Mouse (Mus musculus) heart, embryonic 11.5 days (tissue): Measurements from ENCODE around the gene Pnp. TPM values are rescaled to one million over a fixed set of nuclear protein-coding genes. Genes with fewer than 3 reads are reported as not detected.

Source experiments
- ATAC-seq: fragments of 200-750 bp; cut with Nextera tagmentation; replicated peaks from 2 replicates; pipeline ENCODE4 v1.8.0; 2017; ENCODE audit warnings: moderate library complexity; ENCODE audit not compliant: insufficient number of reproducible peaks, low FRiP score, low TSS enrichment
- H3K27ac ChIP-seq: fragments of 300-500 bp; sonication (generic); 2 replicates; pipeline ENCODE4 v1.5.1; 2014; ENCODE audit warnings: mild to moderate bottlenecking, low read depth, low read length
- H3K27me3 ChIP-seq: fragments of 300-500 bp; sonication (generic); 2 replicates; pipeline ENCODE4 v1.6.1; 2014; ENCODE audit warnings: mild to moderate bottlenecking, low read length, mixed read lengths; ENCODE audit not compliant: control insufficient read depth, insufficient read depth
- H3K36me3 ChIP-seq: fragments of 300-500 bp; sonication (generic); 2 replicates; pipeline ENCODE4 v1.6.1; 2014; ENCODE audit warnings: mild to moderate bottlenecking, low read length, moderate library complexity, mixed read lengths; ENCODE audit not compliant: control insufficient read depth, insufficient read depth
- H3K4me1 ChIP-seq: fragments of 300-500 bp; sonication (generic); 2 replicates; pipeline ENCODE4 v1.6.1; 2014; ENCODE audit warnings: low read length; ENCODE audit not compliant: control insufficient read depth, insufficient read depth
- H3K4me2 ChIP-seq: fragments of 300-500 bp; sonication (generic); 2 replicates; pipeline ENCODE4 v1.6.1; 2014; ENCODE audit warnings: mild to moderate bottlenecking, moderate library complexity
- H3K4me3 ChIP-seq: fragments of 300-500 bp; sonication (generic); 2 replicates; pipeline ENCODE4 v1.5.1; 2014; ENCODE audit warnings: low read depth, low read length
- H3K9ac ChIP-seq: fragments of 300-500 bp; sonication (generic); 2 replicates; pipeline ENCODE4 v1.6.1; 2014; ENCODE audit warnings: mild to moderate bottlenecking, low read depth, low read length, moderate library complexity
- H3K9me3 ChIP-seq: fragments of 300-500 bp; sonication (generic); replicated peaks from 2 replicates; pipeline ENCODE4 v1.6.1; 2016; ENCODE audit warnings: low read length; ENCODE audit not compliant: control insufficient read depth
- WGBS: fragments of 180-500 bp; shearing (Covaris S2); extraction: QIAGEN DNeasy Blood & Tissue Kit; methylation state at CpG from one replicate; pipeline ENCODE4 v1.1.7; 2014; ENCODE audit not compliant: insufficient replicate concordance; 5-methylcytosine and 5-hydroxymethylcytosine counted together
- polyA plus RNA-seq: library from polyadenylated mRNA; unstranded; fragments of >200 nt; fragmentation: Nextera tagmentation; extraction: Ambion mirVana; gene quantifications from 2 replicates; pipeline ENCODE4 v1.2.1, GENCODE M21; 2014

Pnp gene
- polyA plus RNA-seq, 1 experiment from 2014 or later, result 46.6 TPM

DNA sequence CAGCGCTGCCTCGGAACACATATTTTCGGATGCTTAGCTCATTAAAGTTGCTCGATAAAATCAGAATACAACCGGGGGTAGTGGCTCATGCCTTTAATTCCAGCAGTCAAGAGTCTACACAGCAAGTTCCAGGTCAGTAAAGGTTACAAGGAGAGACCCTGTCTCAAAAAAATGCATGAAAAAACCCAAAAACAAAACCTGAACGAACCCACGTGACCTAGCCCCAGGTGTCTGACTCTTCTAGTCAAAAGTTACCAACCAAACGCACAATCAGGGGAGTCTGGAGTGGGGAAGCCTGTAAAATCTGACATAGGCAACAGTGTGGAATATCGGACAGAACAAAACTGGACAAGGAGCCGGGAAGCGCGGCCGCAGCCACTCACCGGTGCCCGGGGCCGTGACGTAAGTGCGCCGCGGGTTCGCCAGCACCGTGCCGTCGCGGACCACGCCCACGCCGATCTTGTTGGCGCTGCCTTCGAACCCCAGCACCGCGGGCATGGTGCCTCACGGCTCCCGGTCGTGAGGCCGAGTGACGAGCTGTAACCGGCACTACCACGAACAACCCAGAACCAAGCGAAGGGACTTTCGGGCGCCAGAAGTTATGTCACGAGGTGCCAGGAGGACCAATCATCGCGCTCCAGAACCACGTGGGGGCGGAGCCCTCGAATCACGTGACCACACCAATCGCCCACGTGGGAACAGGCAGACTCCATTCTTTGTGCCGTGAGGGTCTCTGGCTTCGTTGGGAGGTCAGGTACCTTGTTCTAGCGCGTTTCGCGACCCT is 6.4 kb upstream of the Pnp start, which contains the start of the genes Osgep and Apex1:
Osgep (minus strand) TSS at position 613 of the 784 bp plus-strand sequence.
Apex1 (plus strand) TSS at position 688 of the 784 bp plus-strand sequence.
- H3K4me1 ChIP-seq, result no peaks in the 10 kb centered on the region; the same call in none of the 2 replicates
- peaks cover 27% of the 10 kb centered on the region for H3K36me3 ChIP-seq
- no peaks in the 10 kb centered on the region for H3K9me3 ChIP-seq
- ATAC-seq, result peak; percentile 95
- H3K9ac ChIP-seq, result peak within 1 kb of the TSS; percentile 93
- peak within 1 kb of the TSS; percentile 93 for H3K27ac ChIP-seq
- no peaks in the 10 kb centered on the region for H3K27me3 ChIP-seq
- WGBS, result under 1% methylated on average over 57 of the region's 57 CpGs
- peak within 1 kb of the TSS; percentile 80 for H3K4me2 ChIP-seq
- peak within 1 kb of the TSS; percentile 89 for H3K4me3 ChIP-seq

DNA sequence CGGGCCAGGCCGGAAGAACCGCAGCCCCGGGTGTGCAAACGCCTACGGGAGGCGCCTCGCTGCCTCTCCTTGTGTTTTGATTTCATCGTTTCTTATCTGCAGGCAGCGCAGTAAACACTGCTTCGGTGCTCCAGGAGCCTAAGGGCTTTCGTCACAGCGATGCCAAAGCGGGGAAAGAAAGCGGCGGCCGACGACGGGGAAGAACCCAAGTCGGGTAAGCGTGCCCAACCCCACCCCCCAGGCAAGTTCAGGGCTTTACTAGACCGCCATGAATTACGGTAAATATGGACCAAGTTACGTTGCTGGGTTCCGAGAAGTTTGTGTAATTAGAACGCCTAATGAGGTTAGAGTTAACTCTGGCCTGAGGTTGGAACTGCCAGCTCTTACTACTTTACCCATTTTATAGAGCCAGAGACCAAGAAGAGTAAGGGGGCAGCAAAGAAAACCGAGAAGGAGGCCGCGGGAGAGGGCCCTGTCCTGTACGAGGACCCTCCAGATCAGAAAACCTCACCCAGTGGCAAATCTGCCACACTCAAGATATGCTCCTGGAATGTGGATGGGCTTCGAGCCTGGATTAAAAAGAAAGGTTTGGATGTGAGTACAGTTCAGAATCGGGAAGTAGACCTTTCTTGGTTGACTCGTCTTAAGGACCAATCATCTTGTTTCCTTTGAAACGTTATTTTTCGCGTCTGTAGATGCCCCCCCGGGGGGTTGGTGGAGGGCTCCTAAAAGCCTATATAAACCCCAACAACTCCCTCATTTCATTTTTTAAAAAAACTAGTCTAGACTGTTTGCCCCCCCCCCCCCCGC is 5.6 kb upstream of the Pnp start:
- H3K27ac ChIP-seq, result peak overlapping the region; percentile 93
- no peaks in the 10 kb centered on the region for H3K9me3 ChIP-seq
- peak overlapping the region; percentile 80 for H3K4me2 ChIP-seq
- no peaks in the 10 kb centered on the region for H3K27me3 ChIP-seq
- WGBS, result 2% methylated on average over 38 of the region's 38 CpGs
- peak; percentile 40; the same call in 1 of the 2 replicates for ATAC-seq
- peak overlapping the region; percentile 93 for H3K9ac ChIP-seq
- H3K4me1 ChIP-seq, result peaks cover 7% of the 10 kb centered on the region
- H3K36me3 ChIP-seq, result peaks cover 24% of the 10 kb centered on the region
- H3K4me3 ChIP-seq, result peak overlapping the region; percentile 89

- H3K27me3 ChIP-seq, result no peaks in the 10 kb centered on the region
Observed at GRCm38 (mm10) chr14:50927366-50927765, 3.5 kb upstream of the Pnp start.

DNA sequence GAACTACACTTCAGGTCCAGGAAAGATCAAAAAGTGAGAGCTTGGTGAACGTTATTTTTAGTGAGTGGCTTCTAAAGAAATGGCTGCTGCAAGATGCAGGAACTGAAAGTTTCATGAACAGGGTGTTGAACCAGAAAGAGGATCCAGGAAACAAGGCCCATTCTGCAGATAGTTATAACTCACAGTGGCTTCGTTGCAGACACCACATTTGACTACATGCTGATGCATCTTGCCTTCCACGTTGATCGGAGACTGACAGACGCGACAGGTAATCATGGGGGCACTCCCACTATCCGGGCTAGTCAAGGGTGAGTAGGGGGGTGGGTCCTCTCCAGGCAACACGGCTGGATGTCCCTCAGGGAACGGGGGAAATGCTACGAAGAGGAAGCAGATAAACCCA is 931 bp upstream of the Pnp start:
- Histone ChIP-seq H3K9ac (peak overlapping the region; percentile 97), H3K27ac (peak overlapping the region; percentile 80), H3K27me3 (no peaks in the 10 kb centered on the region), H3K4me3 (peak overlapping the region; percentile 97), H3K4me2 (peak overlapping the region; percentile 87), H3K9me3 (no peaks in the 10 kb centered on the region), H3K4me1 (peaks cover 7% of the 10 kb centered on the region), H3K36me3 (peaks cover 24% of the 10 kb centered on the region)
- 18% methylated on average over 10 of the region's 10 CpGs for WGBS
- no peak for ATAC-seq

More at GRCm38 (mm10) chr14:50927366-50927765, 3.5 kb upstream of the Pnp start:
- Histone ChIP-seq H3K9ac (no peak overlapping the region), H3K27ac (no peak overlapping the region), H3K4me2 (no peak overlapping the region), H3K36me3 (peaks cover 24% of the 10 kb centered on the region), H3K9me3 (no peaks in the 10 kb centered on the region), H3K4me1 (peaks cover 7% of the 10 kb centered on the region), H3K4me3 (no peak overlapping the region)
- no peak for ATAC-seq
- 82% methylated on average over 3 of the region's 3 CpGs for WGBS

- 0% methylated on average over 38 of the region's 38 CpGs for WGBS
Observed at GRCm38 (mm10) chr14:50930377-50930753, 517 bp upstream of the Pnp start.

GRCm38 (mm10) chr14:50931493-50932020 is 675 bp downstream of the Pnp start:
- Histone ChIP-seq H3K4me1 (peaks cover 7% of the 10 kb centered on the region), H3K4me2 (peak overlapping the region; percentile 87), H3K9me3 (no peaks in the 10 kb centered on the region), H3K9ac (peak overlapping the region; percentile 79), H3K27ac (peak overlapping the region; percentile 89), H3K36me3 (peaks cover 18% of the 10 kb centered on the region), H3K4me3 (peak overlapping the region; percentile 97), H3K27me3 (no peaks in the 10 kb centered on the region)
- 13% methylated on average over 12 of the region's 12 CpGs for WGBS
- no peak for ATAC-seq

More at GRCm38 (mm10) chr14:50930377-50930753, 517 bp upstream of the Pnp start:
- Histone ChIP-seq H3K4me2 (peak overlapping the region; percentile 87), H3K27ac (peak overlapping the region; percentile 80), H3K9ac (peak overlapping the region; percentile 97), H3K4me1 (peaks cover 7% of the 10 kb centered on the region), H3K36me3 (peaks cover 24% of the 10 kb centered on the region), H3K4me3 (peak overlapping the region; percentile 97), H3K27me3 (no peaks in the 10 kb centered on the region), H3K9me3 (no peaks in the 10 kb centered on the region)
- ATAC-seq, result peak; percentile 53

- 62% methylated on average over 1 of the region's 1 CpGs for WGBS
- H3K36me3 ChIP-seq, result no peaks in the 10 kb centered on the region
Observed at GRCm38 (mm10) chr14:50936649-50937048, 5.8 kb downstream of the Pnp start.

GRCm38 (mm10) chr14:50938119-50938908 is 7.4 kb downstream of the Pnp start:
- Histone ChIP-seq H3K4me3 (no peak overlapping the region), H3K27ac (no peak overlapping the region), H3K4me2 (no peak overlapping the region), H3K27me3 (no peaks in the 10 kb centered on the region), H3K4me1 (no peaks in the 10 kb centered on the region), H3K36me3 (no peaks in the 10 kb centered on the region), H3K9ac (no peak overlapping the region), H3K9me3 (no peaks in the 10 kb centered on the region)
- no peak for ATAC-seq
- 83% methylated on average over 3 of the region's 3 CpGs for WGBS

More at GRCm38 (mm10) chr14:50936649-50937048, 5.8 kb downstream of the Pnp start:
- Histone ChIP-seq H3K9me3 (no peaks in the 10 kb centered on the region), H3K27ac (no peak overlapping the region), H3K4me1 (no peaks in the 10 kb centered on the region), H3K4me3 (no peak overlapping the region), H3K9ac (no peak overlapping the region), H3K27me3 (no peaks in the 10 kb centered on the region), H3K4me2 (no peak overlapping the region)
- no peak for ATAC-seq
